Mouse (Mus musculus) testis, adult 2 months (tissue): ENCODE results near the gene Zfp512b.

Source experiments
- CTCF ChIP-seq: fragments of 200-500 bp; IDR thresholded peaks from 2 replicates; pipeline ENCODE4 v1.5.1; 2012; ENCODE audit warnings: low read depth, mild to moderate bottlenecking, inconsistent platforms, low read length, moderate library complexity; ENCODE audit not compliant: control insufficient read depth, insufficient read depth, insufficient replicate concordance
- POLR2A ChIP-seq: fragments of 200-500 bp; IDR thresholded peaks from 2 replicates; pipeline ENCODE4 v1.6.1; 2012; ENCODE audit warnings: low read depth, mild to moderate bottlenecking, inconsistent platforms, low read length, moderate library complexity; ENCODE audit not compliant: control insufficient read depth

DNA sequence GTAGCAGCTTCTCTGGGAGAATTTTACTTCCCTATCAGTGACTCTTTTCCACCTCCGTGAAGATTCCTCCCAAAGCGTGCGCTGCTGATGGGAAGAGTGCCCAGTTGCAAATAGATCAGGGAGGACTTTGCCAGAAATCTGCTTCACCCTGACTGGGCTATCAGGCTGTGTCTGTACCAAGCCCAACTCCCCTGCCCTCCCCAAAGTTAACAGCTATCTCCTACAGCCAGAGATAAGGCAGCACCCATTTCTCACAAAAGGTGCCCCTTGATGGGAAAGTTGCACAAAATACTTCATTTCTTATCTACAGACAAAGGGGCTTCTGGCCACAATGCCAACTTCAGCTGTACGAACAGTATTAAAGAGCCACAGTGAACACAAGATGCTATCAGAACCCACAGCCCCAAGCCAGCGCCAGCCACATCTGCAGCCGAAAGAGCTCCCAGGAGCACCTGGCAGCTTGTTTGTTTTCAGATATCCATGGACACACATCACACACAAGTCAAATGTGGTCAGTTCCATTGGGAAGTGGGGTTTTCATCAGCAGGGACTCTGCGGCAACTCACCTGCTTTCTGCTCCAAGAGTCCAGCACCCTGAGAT lies 14.5 kb downstream of the Zfp512b start:
- TF ChIP-seq POLR2A: no peak
- no peak for TF ChIP-seq CTCF
